In genomic region chr3:25903140-25903809, GRCm38 (mm10) we compare ENCODE assay signal across 9 mouse cellular contexts.
A peak's percentile ranks its signal among the peaks of the same experiment; 100 is the strongest.
DNase-seq lines count a peak whose midpoint lies in the region; ATAC-seq lines count a peak whose summit lies in the region.
"Had no signal": no experiment of that assay in that cellular context is flagged by ENCODE, and none has a peak within 500 bp of the region (broad histone marks: within the 10 kb centered on the region; RNA-seq: fewer than 3 reads in every experiment).

No protein-coding gene starts in this region.

- peaks cover 3% of the 10 kb centered on the region; the same call in 1 of the 2 replicates for H3K9me3 ChIP-seq in neural tube, embryonic 15.5 days (replicated peaks)
- H3K9me3 ChIP-seq: liver, embryonic 13.5 days had no signal

- peak; percentile 63; the same call in 1 of the 2 replicates for ATAC-seq in neural tube, embryonic 15.5 days (ENCODE audit: low FRiP score)
- ATAC-seq in monocyte, adult 5-6 weeks (replicated peaks; ENCODE audit: insufficient number of reproducible peaks, low FRiP score, low TSS enrichment, poor library complexity, severe bottlenecking): no peak

- 67% methylated on average over 11 of the region's 11 CpGs for WGBS in neural tube, embryonic 15.5 days

- no peak overlapping the region for H3K4me3 ChIP-seq in neural tube, embryonic 15.5 days (replicated peaks)
- H3K4me3 ChIP-seq: liver, embryonic 13.5 days had no signal

- no peak overlapping the region for H3K4me2 ChIP-seq in neural tube, embryonic 15.5 days
- H3K4me2 ChIP-seq: liver, embryonic 13.5 days had no signal

- no peaks in the 10 kb centered on the region; the same call in 1 of the 2 replicates for H3K36me3 ChIP-seq in neural tube, embryonic 15.5 days
- H3K36me3 ChIP-seq: liver, embryonic 13.5 days had no signal

- peak; percentile 86 for DNase-seq in cerebellum, adult 11 months
- DNase-seq in cerebellum, adult 9-11 months: peak; percentile 92
- peak; percentile 85 to 90 for DNase-seq in layer of hippocampus, adult 8-10 months (ENCODE audit: low spot score in 2 of 2)
- no peak for DNase-seq in MN1 (ENCODE audit: low spot score)
- DNase-seq in kidney, postnatal 4 days: no peak
- DNase-seq: liver, embryonic 13.5 days had no signal

- H3K9ac ChIP-seq in neural tube, embryonic 15.5 days (replicated peaks): no peak overlapping the region
- H3K9ac ChIP-seq: liver, embryonic 13.5 days had no signal

- H3K4me1 ChIP-seq in neural tube, embryonic 15.5 days: no peaks in the 10 kb centered on the region
- H3K4me1 ChIP-seq: liver, embryonic 13.5 days had no signal

- H3K27ac ChIP-seq in neural tube, embryonic 15.5 days (replicated peaks): peak overlapping the region; percentile 66
- H3K27ac ChIP-seq: liver, embryonic 13.5 days; stomach, postnatal 0 days had no signal

- no peaks in the 10 kb centered on the region for H3K27me3 ChIP-seq in neural tube, embryonic 15.5 days (replicated peaks)
- H3K27me3 ChIP-seq: liver, embryonic 13.5 days had no signal

Comparison
In these comparisons a context has a peak if more than half of its experiments do, and no peak if none do; other contexts are left out.
1. DNase-seq: peak in cerebellum, adult 11 months (single experiment), cerebellum, adult 9-11 months (single experiment) and layer of hippocampus, adult 8-10 months (2 of 2); none in MN1 (single experiment) and kidney, postnatal 4 days (0 of 2).